Mouse (Mus musculus) heart, postnatal 0 days (tissue): ENCODE results near the gene Dgkd. TPM values are rescaled to one million over a fixed set of nuclear protein-coding genes. Genes with fewer than 3 reads are reported as not detected.

ENCODE experiments used
- ATAC-seq: fragments of 200-750 bp; cut with Nextera tagmentation; 2 replicates; pipeline ENCODE4 v1.8.0; 2017; ENCODE audit warnings: low read depth, moderate number of reproducible peaks, moderate library complexity; ENCODE audit not compliant: insufficient read depth
- DNase-seq: peaks from one replicate; pipeline ENCODE4 v3.0.0-alpha.2; 2016; ENCODE audit warnings: low spot score
- H3K27ac ChIP-seq: fragments of 300-500 bp; sonication (generic); 2 replicates; pipeline ENCODE4 v1.5.1; 2014; ENCODE audit warnings: low read depth, mild to moderate bottlenecking
- H3K27me3 ChIP-seq: fragments of 300-500 bp; sonication (generic); 2 replicates; pipeline ENCODE4 v1.6.1; 2014; ENCODE audit warnings: low read length, mixed read lengths; ENCODE audit not compliant: control insufficient read depth, insufficient read depth
- H3K36me3 ChIP-seq: fragments of 300-500 bp; sonication (generic); replicated peaks from 2 replicates; pipeline ENCODE4 v1.6.1; 2014; ENCODE audit warnings: low read length, mixed read lengths; ENCODE audit not compliant: control insufficient read depth, insufficient read depth
- H3K4me1 ChIP-seq: fragments of 300-500 bp; sonication (generic); 2 replicates; pipeline ENCODE4 v1.6.1; 2014; ENCODE audit warnings: antibody characterized with exemption; ENCODE audit not compliant: control insufficient read depth, insufficient read depth
- H3K4me2 ChIP-seq: fragments of 300-500 bp; sonication (generic); 2 replicates; pipeline ENCODE4 v1.6.1; 2014; ENCODE audit warnings: low read depth, mild to moderate bottlenecking, low read length, moderate library complexity
- H3K4me3 ChIP-seq: fragments of 300-500 bp; sonication (generic); 2 replicates; pipeline ENCODE4 v1.5.1; 2014; ENCODE audit warnings: low read depth, low read length
- H3K9ac ChIP-seq: fragments of 300-500 bp; sonication (generic); replicated peaks from 2 replicates; pipeline ENCODE4 v1.6.1; 2014; ENCODE audit warnings: low read depth, low read length, mixed read lengths
- H3K9me3 ChIP-seq: fragments of 300-500 bp; sonication (generic); replicated peaks from 2 replicates; pipeline ENCODE4 v1.6.1; 2016; ENCODE audit warnings: low read length; ENCODE audit not compliant: control insufficient read depth
- CTCF ChIP-seq: IDR thresholded peaks from 2 replicates; pipeline ENCODE4 v1.5.1; 2016; ENCODE audit warnings: antibody characterized with exemption, control low read depth, low read depth
- EP300 ChIP-seq: IDR thresholded peaks from 2 replicates; pipeline ENCODE4 v1.6.1; 2016; ENCODE audit warnings: antibody characterized with exemption, low read depth
- WGBS: fragments of 180-500 bp; shearing (Covaris S2); extraction: QIAGEN DNeasy Blood & Tissue Kit; methylation state at CpG from one replicate; pipeline ENCODE4 v1.1.7; 2014; 5-methylcytosine and 5-hydroxymethylcytosine counted together
- polyA plus RNA-seq: library from polyadenylated mRNA; unstranded; fragments of >200 nt; fragmentation: Nextera tagmentation; extraction: Ambion mirVana; gene quantifications from 2 replicates; pipeline ENCODE4 v1.2.1, GENCODE M21; 2015
- total RNA-seq: library from RNA; depleted of rRNA; stranded (reverse); fragments of >200 nt; gene quantifications from 2 replicates; pipeline ENCODE4 v1.2.3, GENCODE M21; 2014; ENCODE audit warnings: low replicate concordance

Gene Dgkd
- total and polyA plus RNA-seq, 2 experiments from 2014 or later: 14.1 to 40.5 TPM

- TF ChIP-seq EP300 (0 out of 2 replicates have a peak, but pooled peaks have one; percentile 51), CTCF (no peak)
- Histone ChIP-seq H3K4me1 (peaks cover 24% of the 10 kb centered on the region), H3K27me3 (no peaks in the 10 kb centered on the region), H3K4me2 (peak overlapping the region; percentile 35), H3K9ac (no peak overlapping the region), H3K36me3 (no peaks in the 10 kb centered on the region), H3K27ac (peak overlapping the region; percentile 67), H3K9me3 (no peaks in the 10 kb centered on the region), H3K4me3 (no peak overlapping the region)
- WGBS: 41% methylated on average over 6 of the region's 6 CpGs
- peak; percentile 81 for DNase-seq
- peak; percentile 93 for ATAC-seq
Measured at GRCm38 (mm10) chr1:87900979-87901378, 47.9 kb downstream of the Dgkd start.

- H3K27me3 ChIP-seq: no peaks in the 10 kb centered on the region
Measured at GRCm38 (mm10) chr1:87902186-87902585, 49.1 kb downstream of the Dgkd start.

DNA sequence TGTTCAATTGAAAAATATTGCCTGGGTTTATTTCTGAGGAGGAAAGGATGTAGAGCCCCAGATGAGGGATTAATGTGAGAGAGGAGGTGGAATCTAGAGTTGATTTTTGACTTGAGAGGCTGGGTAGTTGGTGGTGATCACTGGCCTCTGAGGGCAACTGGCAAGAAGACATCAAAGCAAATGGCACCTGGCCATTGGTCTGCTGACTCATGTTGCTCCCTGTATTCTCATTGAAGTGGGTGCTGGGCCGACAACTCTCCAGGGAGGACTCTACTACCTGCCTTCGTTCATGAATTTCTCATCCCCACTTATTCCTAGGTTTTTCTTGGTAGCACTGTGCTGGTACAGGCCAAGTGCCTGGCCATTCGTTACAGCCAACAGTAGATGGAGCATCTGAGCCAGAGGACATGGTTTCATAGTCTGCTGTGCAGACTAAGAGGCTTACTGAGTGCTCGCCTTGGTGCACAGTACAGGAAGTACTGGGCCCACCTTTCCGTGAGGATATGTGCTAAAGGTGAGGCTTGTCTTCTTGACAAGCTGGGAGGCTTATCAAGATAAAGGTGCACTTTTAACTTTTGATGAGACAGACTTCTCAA, 53.4 kb downstream of the Dgkd start:
- Histone ChIP-seq H3K4me1 (peaks cover 8% of the 10 kb centered on the region), H3K4me2 (no peak overlapping the region), H3K9ac (no peak overlapping the region), H3K4me3 (no peak overlapping the region), H3K9me3 (no peaks in the 10 kb centered on the region), H3K36me3 (0 out of 2 replicates have a peak, but pooled peaks cover 8% of the 10 kb centered on the region), H3K27ac (no peak overlapping the region), H3K27me3 (no peaks in the 10 kb centered on the region)
- DNase-seq (no peak), ATAC-seq (no peak)
- TF ChIP-seq EP300: no peak
- TF ChIP-seq CTCF: peak; percentile 39
- WGBS: 70% methylated on average over 5 of the region's 5 CpGs

More at GRCm38 (mm10) chr1:87902186-87902585, 49.1 kb downstream of the Dgkd start:
- peaks cover 24% of the 10 kb centered on the region for H3K4me1 ChIP-seq
- 0 out of 2 replicates have a peak, but pooled peaks cover 4% of the 10 kb centered on the region for H3K36me3 ChIP-seq
- no peak overlapping the region for H3K9ac ChIP-seq
- no peak overlapping the region for H3K27ac ChIP-seq
- H3K9me3 ChIP-seq: no peaks in the 10 kb centered on the region
- H3K4me3 ChIP-seq: no peak overlapping the region
- DNase-seq: no peak
- no peak overlapping the region for H3K4me2 ChIP-seq
- no peak for ATAC-seq
- TF ChIP-seq EP300: no peak
- no peak for TF ChIP-seq CTCF

GRCm38 (mm10) chr1:87908006-87908405, 54.9 kb downstream of the Dgkd start:
- no peaks in the 10 kb centered on the region for H3K27me3 ChIP-seq
- no peak overlapping the region for H3K9ac ChIP-seq
- no peak for TF ChIP-seq CTCF
- no peak for TF ChIP-seq EP300
- 89% methylated on average over 2 of the region's 2 CpGs for WGBS
- ATAC-seq (no peak), DNase-seq (no peak)
- no peak overlapping the region for H3K27ac ChIP-seq
- H3K9me3 ChIP-seq: no peaks in the 10 kb centered on the region
- H3K4me3 ChIP-seq: no peak overlapping the region
- no peak overlapping the region for H3K4me2 ChIP-seq
- H3K4me1 ChIP-seq: peaks cover 7% of the 10 kb centered on the region
- 0 out of 2 replicates have a peak, but pooled peaks cover 8% of the 10 kb centered on the region for H3K36me3 ChIP-seq

DNA sequence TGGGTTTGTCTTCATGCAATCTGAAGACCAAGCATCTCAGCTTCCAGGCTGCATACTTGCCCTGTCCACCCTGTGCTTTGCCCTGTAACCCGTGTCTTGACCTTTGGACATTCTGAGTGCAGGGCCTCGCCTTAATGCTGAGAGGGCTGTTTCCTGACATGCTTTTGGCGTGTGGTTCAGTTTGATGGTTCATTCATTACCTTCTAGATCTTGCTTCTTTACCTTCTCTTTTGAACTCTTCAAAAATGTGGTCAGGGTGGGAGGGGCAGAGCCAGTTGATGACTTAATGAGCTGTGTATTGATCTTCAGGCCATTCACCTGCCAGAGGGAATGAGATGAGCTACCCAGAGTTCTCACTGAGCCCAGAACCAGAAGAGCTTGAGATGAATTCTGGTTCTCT, 55.6 kb downstream of the Dgkd start:
- peaks cover 12% of the 10 kb centered on the region for H3K4me1 ChIP-seq
- TF ChIP-seq CTCF (no peak), EP300 (no peak)
- H3K27me3 ChIP-seq: no peaks in the 10 kb centered on the region
- 0 out of 2 replicates have a peak, but pooled peaks cover 8% of the 10 kb centered on the region for H3K36me3 ChIP-seq
- ATAC-seq (no peak), DNase-seq (no peak)
- no peak overlapping the region for H3K27ac ChIP-seq
- H3K4me3 ChIP-seq: no peak overlapping the region
- no peaks in the 10 kb centered on the region for H3K9me3 ChIP-seq
- H3K4me2 ChIP-seq: no peak overlapping the region
- no peak overlapping the region for H3K9ac ChIP-seq
- 79% methylated on average over 3 of the region's 3 CpGs for WGBS

DNA sequence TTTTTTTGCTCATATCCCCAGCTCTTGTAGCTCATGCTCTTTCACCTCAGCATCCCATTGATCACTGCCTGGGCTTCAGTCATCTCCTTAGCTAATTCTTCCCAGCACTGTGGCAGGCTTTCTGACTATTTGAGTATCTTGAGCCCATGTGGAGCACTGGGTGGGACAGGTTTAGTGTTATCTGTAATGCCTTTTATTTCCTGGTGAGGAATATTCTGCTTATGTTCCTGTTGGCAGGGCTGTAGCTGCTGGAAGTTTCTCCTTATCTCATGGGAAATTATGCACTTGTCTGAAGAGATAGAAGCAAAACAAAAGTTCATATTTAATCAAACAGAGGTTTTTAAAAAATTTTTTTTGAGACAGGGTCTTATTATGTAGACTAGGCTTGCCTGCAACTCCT, 56.5 kb downstream of the Dgkd start:
- TF ChIP-seq EP300 (no peak), CTCF (no peak)
- no peaks in the 10 kb centered on the region for H3K9me3 ChIP-seq
- H3K36me3 ChIP-seq: 0 out of 2 replicates have a peak, but pooled peaks cover 8% of the 10 kb centered on the region
- peaks cover 12% of the 10 kb centered on the region for H3K4me1 ChIP-seq
- DNase-seq (no peak), ATAC-seq (no peak)
- no peaks in the 10 kb centered on the region for H3K27me3 ChIP-seq
- H3K4me3 ChIP-seq: no peak overlapping the region
- no peak overlapping the region for H3K27ac ChIP-seq
- no peak overlapping the region for H3K9ac ChIP-seq
- no peak overlapping the region for H3K4me2 ChIP-seq
